Mouse (Mus musculus) gastrocnemius, postnatal 25 days (tissue): Measurements from ENCODE around the gene Nat9. TPM values are rescaled to one million over a fixed set of nuclear protein-coding genes. Genes with fewer than 3 reads are reported as not detected.

ENCODE experiments used
- DNase-seq: peaks from one replicate; pipeline ENCODE4 v3.0.0; 2022
- total RNA-seq, 2 experiments: library from RNA; stranded (reverse); gene quantifications; 1 replicate in 1 of 2; 2 replicates in 1 of 2; pipeline ENCODE4 v1.2.3; 2021

The Nat9 gene
- total RNA-seq, 2 experiments from 2014 or later = 10.7 to 13.2 TPM

GRCm38 (mm10) chr11:115217439-115218410 is 30.1 kb upstream of the Nat9 start:
- DNase-seq = no peak

- no peak for DNase-seq
Measured at GRCm38 (mm10) chr11:115215123-115215522, 27.5 kb upstream of the Nat9 start.

DNA sequence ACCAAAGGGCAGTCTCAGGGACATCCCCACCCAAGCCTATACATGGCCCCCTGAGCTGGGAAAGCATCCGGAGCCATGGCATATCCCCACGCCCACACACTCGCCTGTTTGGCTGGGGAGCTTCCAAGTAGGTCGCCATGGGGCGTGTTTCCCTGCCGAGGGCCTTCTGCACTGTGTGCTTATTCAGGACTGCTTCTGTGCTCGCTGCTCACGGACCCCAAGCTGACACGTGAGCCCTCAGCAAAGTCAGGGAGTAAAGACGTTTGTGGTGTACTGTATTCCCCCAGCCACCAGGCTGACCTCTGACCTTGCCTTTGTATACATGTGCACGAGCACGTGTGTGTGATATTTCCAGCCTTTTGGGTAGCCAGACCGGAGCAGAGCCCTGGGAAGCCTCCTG is 24.5 kb upstream of the Nat9 start:
- DNase-seq = no peak

- no peak for DNase-seq
Measured at GRCm38 (mm10) chr11:115209958-115210357, 22.3 kb upstream of the Nat9 start.

GRCm38 (mm10) chr11:115208776-115209732 is 21.4 kb upstream of the Nat9 start:
- no peak for DNase-seq

DNA sequence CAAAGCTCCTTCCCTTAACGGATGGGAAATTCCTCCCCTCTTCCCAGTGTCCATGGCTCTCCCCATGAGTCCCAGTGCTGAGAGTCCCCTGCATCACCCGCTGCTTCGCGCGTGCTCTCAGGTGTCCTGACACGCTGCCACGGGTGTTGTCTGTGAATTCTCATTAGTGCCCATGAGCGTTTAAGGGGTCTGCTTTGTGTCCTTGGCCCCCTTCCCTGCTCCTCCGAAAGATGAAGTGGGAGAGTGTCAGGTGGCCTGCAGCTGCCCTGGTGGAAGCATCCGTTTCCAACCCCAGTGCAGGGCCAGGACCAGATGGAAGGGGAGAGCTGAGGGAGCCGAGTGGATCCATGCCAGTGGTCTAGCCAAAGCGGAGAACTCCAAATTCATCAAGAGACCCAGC is 20.5 kb upstream of the Nat9 start:
- DNase-seq = no peak

GRCm38 (mm10) chr11:115202756-115203155 is 15.1 kb upstream of the Nat9 start:
- DNase-seq = no peak

- peak; percentile 60 for DNase-seq
Measured at GRCm38 (mm10) chr11:115202316-115202715, 14.7 kb upstream of the Nat9 start.

DNA sequence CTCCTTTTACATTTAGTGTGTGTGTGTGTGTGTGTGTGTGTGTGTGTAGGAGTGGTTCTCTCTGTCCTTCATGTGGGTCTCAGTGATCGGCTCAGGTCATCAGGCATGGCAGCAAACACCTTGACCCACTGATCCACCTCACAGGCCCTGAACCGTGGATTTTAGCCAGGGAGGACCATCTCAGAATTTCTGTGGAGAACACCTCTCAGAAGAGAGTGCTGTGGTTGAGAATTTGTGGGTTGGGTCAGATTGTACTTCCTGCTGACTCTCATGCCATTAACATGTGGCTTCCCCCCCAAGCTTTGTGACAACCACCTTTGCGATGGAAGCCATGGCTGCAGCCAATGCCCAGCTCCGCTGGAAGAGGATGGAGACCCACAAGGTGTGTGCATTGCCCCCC is 12.9 kb upstream of the Nat9 start:
- no peak for DNase-seq

GRCm38 (mm10) chr11:115198932-115199384 is 11.3 kb upstream of the Nat9 start:
- DNase-seq = no peak

- no peak for DNase-seq
Measured at GRCm38 (mm10) chr11:115197558-115197957, 9.9 kb upstream of the Nat9 start.

DNA sequence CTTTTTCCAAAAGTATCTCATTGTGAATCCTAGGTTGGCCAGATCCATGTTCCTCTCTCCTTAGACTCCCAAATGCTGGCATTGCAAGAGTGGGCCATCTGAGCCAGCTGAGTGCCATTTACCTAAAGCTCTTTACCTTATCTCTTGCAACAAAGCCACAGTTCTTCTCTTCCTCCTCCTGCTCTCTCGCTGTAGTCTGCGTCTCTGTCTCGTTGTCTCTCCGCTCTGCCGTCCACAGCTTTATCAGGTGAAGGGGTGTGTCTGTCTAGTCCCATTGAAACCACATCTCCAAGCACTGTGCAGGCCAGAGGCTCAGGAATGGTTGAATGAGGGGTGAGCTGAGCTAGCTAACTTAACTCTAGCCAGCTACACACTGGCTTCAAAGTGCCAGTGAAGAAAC is 8.3 kb upstream of the Nat9 start:
- DNase-seq = no peak

- no peak for DNase-seq
Measured at GRCm38 (mm10) chr11:115194693-115195092, 7.0 kb upstream of the Nat9 start.

DNA sequence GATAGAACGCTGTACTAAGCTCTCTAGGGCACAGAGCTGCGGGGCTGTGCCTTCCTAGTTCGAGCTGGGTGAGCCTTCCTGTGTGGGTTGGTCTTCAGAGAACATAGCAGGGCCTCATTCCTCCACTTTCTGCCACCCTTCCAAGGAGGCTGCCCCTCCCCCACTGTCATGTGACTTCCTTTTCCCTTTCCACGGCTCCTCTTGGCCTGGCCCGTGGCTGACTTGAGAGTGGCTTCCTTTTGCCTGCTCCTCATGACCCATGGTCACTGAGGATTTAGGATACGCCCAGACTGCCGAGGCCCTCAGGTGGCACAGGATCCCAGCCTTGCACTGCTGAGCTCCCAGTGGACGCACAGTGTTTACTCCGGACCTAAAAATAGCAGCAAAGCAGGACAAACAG is 4.5 kb upstream of the Nat9 start:
- DNase-seq = peak; percentile 47

DNA sequence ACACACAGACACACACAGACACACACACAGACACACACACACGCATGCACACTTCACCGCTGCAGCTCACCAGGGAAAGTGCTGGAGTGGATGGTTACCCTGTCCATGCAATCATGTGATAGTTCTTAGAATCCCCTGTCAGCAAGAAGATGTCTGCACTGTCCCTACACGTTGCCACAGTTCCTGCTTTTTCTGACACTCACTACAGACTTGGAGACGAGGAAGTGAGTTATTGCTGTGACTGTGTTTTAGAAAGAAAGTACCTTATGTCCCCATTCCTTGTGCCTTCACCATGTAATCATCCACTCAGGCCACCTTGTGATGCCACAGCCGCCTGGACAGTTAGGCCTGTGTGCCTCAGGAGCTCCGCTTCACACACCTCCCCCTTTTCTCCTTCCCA is 1.6 kb upstream of the Nat9 start:
- no peak for DNase-seq

DNA sequence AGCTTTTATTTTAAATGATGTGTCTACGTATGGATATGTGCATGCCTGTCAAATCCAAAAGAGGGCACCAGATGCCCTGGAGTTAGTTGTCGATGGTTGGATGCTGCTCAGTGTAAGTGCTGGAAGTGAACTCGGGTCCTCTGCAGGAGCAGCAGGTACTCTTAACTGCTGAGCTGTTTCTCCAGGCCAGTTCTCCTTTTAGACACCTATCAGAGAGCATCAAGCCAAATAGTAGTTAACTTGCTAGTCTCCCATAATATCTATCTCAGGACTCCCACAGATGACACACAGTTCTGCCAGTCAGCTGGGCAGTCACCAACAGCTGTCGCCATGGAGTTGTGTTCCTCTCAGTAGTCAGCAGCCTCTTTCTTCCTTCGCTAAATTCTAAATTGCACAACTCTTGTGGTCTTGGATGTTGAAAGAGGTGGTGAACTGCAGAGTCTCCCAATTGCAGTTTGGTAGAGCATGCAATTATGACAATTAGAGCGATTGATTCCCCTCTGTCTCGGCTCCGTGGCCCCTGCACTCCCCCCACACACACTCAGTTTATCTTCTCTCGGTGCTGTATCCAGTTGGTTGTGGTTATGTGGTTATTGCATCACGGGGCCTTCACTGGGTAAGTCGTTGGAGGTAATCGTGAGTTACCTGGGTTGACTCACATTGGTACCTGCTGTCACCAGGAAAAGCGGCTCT is 1.0 kb upstream of the Nat9 start:
- DNase-seq = no peak

GRCm38 (mm10) chr11:115187224-115187639 is 427 bp downstream of the Nat9 start, which contains the start of gene Tmem104:
TSS of gene Tmem104 (plus strand) at chr11:115187487.
- peak; percentile 99 for DNase-seq

GRCm38 (mm10) chr11:115184973-115185372 is 2.7 kb downstream of the Nat9 start:
- no peak for DNase-seq

DNA sequence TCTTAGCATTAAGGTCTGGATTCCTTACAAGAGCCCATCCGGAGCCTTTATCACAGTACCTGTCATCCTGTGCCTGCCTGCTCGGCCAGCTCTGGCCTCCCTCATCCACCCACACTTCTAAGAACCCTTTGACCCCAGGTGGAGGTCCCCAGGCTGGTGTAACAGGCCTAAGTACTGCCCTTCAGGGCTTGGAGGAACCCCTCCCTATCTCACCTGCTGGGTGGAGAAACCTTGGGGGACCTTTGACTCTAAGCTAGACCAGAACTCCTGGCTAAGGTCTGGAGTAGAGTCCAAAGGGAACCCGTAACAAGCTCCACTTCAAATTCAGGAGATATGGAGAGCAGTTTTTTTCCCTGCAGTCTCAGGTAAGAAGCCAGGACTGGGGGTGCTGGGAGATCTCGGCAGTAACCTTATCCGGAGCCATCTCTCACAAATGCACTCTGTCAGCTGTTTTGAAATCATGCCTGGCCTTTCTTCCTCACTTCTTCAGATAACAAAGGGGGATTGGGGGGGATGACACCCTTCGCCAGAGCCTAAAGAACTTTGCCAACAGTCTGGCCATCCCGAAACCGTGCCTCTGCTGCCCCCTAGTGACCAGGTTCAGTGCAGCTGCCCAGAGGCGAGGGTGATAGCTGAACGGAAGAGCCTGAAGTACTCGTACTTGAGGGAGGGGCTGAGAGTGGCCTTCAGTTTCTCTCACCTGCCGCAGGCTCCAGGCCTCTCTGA is 5.6 kb downstream of the Nat9 start:
- DNase-seq = peak; percentile 59

DNA sequence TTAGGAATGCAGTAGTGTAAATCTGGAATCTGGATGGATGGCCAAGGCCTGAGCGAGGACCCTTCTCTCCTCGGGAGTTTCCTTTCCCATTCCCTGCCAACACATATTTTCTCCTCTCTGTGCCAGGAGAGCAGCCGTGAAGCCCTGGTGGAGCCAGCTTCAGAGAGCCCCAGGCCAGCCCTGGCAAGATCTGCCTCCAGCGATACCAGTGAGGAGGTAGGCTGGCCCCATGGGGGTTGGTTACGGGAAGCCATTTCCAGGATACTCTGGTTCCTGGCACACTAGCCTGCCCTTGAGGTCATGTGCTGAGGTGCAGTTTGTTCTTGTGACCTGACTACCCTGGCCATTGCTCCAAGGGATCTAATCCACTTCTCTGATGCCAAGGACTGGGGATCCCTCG is 7.8 kb downstream of the Nat9 start:
- DNase-seq = no peak

DNA sequence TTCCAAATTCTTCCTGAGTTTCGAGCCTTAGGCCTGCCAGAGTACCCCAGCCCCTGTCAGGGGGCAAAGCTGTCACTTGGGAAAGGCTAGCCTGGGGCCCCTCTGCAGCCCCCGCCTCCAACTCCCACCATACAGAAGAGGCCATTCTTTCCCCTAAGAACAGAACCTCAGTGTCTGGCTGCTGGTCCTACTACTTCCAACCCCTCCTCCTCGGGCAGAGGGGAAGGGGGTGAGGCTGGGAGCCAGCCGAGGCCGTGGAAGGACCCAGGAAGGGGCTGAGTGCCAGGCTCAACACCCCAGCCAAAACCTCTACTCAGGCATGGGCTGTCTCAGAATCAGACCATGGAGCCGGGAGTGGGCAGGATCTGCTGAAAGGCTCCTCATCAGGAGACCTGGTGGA is 8.5 kb downstream of the Nat9 start:
- no peak for DNase-seq
